In genomic region chr6:87278151-87278550, GRCm38 (mm10) we compare ENCODE assay signal across 9 mouse cellular contexts. TPM values are rescaled to one million over a fixed set of nuclear protein-coding genes. Genes with fewer than 3 reads are reported as not detected.
DNase-seq lines count a peak whose midpoint lies in the region.
"Had no signal": no experiment of that assay in that cellular context is flagged by ENCODE, and none has a peak within 500 bp of the region (broad histone marks: within the 10 kb centered on the region; RNA-seq: fewer than 3 reads in every experiment).

No protein-coding gene starts in this region.

- intact Hi-C loops in heart, postnatal 36 days (cut with DNase I): no loop called here

- DNase-seq in adrenal gland, adult 2 months: peak; percentile 8
- no peak for DNase-seq in adrenal gland, postnatal 25 days
- DNase-seq in kidney, adult 8-10 months: peak; percentile 12 to 21
- DNase-seq in kidney, adult 11 months: no peak
- DNase-seq in ovary, postnatal 36 days (ENCODE audit: low spot score): peak; percentile 37
- no peak for DNase-seq in ovary, postnatal 14 days (ENCODE audit: low spot score)
- DNase-seq in heart, postnatal 36 days: no peak
- no peak for DNase-seq in urinary bladder, postnatal 25 days (ENCODE audit: low spot score)
- DNase-seq: spleen, adult 18-20 months had no signal

RNA-seq across cellular contexts. Expression of gene Antxr1, which starts 57.5 kb away (rescaled TPM):
- 10 to 100 TPM; 14.7 to 21.4 TPM for total RNA-seq in adrenal gland, adult 2 months (2021)
- 7.3 and 9.1 TPM in 2 replicates for polyA plus RNA-seq in adrenal gland, adult 2 months (2012; rRNA removed)
- 16.5 and 19.4 TPM in 2 replicates for total RNA-seq in adrenal gland, postnatal 25 days (2021)
- 1 to 10 TPM; 9.3 to 9.5 TPM for total RNA-seq in heart, postnatal 36 days (2021)

Comparison
In these comparisons a context has a peak if more than half of its experiments do, and no peak if none do; other contexts are left out.
1. DNase-seq: peak in adrenal gland, adult 2 months (single experiment), kidney, adult 8-10 months (2 of 2) and ovary, postnatal 36 days (single experiment); none in adrenal gland, postnatal 25 days (single experiment), kidney, adult 11 months (single experiment), ovary, postnatal 14 days (single experiment), heart, postnatal 36 days (0 of 2) and urinary bladder, postnatal 25 days (single experiment).